Mouse (Mus musculus) left cerebral cortex, postnatal 36 days (tissue): ENCODE data around the gene Cebpb. TPM values are rescaled to one million over a fixed set of nuclear protein-coding genes. Genes with fewer than 3 reads are reported as not detected.
"Not testable (repeated sequence)": the region's sequence is repeated elsewhere in the genome, so short reads cannot be mapped to it uniquely, and the experiment has no call there.

Experiments used
- DNase-seq, 2 experiments: peaks; one replicate each; pipeline ENCODE4 v3.0.0; 2021 to 2022; ENCODE audit warnings: low spot score in 2 of 2, mixed read lengths in 1 of 2
- intact Hi-C: fragments of 180-260 bp; cut with DNase I; formaldehyde crosslinking; loops from one replicate; pipeline ENCODE4 v1.15.1; 2025
- total RNA-seq, 2 experiments: library from RNA; stranded (reverse); gene quantifications; 2 replicates each; pipeline ENCODE4 v1.2.3; 2021

The Cebpb gene
- total RNA-seq, result 10 to 100 TPM; 12.9 to 18.8 TPM

- peak; percentile 87 to 90 for DNase-seq
- intact Hi-C loops, result loop anchor here (5.0 to 10.0 kb wide), 2 partner anchors 329 to 386 kb away; no protein-coding TSS in a partner anchor
Observed at GRCm38 (mm10) chr2:167688498-167689451, at the start of gene Cebpb. TSS of gene Cebpb (plus strand) at chr2:167688915.

- intact Hi-C loops, result loop anchor here (2.0 kb wide), 1 partner anchor 35 kb away; no protein-coding TSS in a partner anchor
- no peak for DNase-seq
Observed at GRCm38 (mm10) chr2:167640279-167640678, 48.4 kb upstream of the Cebpb start.

GRCm38 (mm10) chr2:167641337-167641736, 47.4 kb upstream of the Cebpb start:
- DNase-seq, result no peak
- intact Hi-C loops, result loop anchor here (2.0 kb wide), 1 partner anchor 33 kb away; no protein-coding TSS in a partner anchor

DNA sequence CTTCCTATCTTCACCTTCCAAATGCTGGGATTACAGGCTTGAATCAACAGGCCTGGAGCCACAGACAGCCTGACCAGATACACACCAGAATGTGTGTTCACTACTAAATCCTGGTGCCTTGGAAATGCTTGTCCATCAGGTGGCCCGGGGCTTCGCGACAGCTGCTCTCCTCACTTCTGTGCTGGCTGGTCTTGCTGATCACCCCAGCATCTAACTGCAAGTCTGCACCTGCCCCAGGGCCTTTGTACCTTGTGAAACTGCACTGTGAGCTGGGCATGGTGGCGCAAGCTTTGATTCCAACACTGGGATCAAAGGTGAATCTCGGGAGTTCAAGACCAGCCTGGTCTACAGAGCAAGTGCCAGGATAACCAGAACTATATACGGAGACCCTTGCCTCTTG, 46.6 kb upstream of the Cebpb start:
- no peak for DNase-seq
- intact Hi-C loops, result no loop called here

- intact Hi-C loops, DNase-seq: not testable (repeated sequence)
Observed at GRCm38 (mm10) chr2:167643356-167644052, 45.2 kb upstream of the Cebpb start.

DNA sequence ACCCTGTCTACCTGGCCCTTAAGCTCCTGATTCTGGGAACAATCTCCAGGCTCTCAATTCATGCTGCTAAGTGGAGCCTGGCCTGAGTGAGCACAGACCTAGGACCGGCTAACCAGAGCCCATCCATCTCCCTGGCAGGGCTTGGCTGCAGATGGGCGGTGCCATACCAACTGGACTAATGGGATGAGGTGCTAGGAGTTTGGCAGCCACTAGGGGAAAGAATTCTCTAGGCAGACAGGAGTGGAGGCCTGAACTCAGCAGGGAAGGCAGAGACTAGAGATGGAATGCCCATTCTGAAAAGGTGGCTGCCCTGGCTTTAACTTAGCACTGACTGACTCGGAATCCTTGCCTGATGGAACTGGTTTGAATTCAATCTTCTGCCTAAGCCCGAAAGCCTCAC, 42.3 kb upstream of the Cebpb start:
- no peak for DNase-seq
- intact Hi-C loops, result no loop called here

- no peak for DNase-seq
Observed at GRCm38 (mm10) chr2:167649290-167650032, 39.3 kb upstream of the Cebpb start.

GRCm38 (mm10) chr2:167651622-167652021, 37.1 kb upstream of the Cebpb start:
- intact Hi-C loops, result no loop called here
- no peak for DNase-seq

More at GRCm38 (mm10) chr2:167649290-167650032, 39.3 kb upstream of the Cebpb start:
- intact Hi-C loops, result no loop called here

- DNase-seq, result no peak
- intact Hi-C loops, result no loop called here
Observed at GRCm38 (mm10) chr2:167652694-167653093, 36.0 kb upstream of the Cebpb start.

- intact Hi-C loops, result no loop called here
- DNase-seq, result no peak
Observed at GRCm38 (mm10) chr2:167654911-167655600, 33.7 kb upstream of the Cebpb start.

GRCm38 (mm10) chr2:167656629-167657478, 31.9 kb upstream of the Cebpb start:
- no peak for DNase-seq
- intact Hi-C loops, result no loop called here

DNA sequence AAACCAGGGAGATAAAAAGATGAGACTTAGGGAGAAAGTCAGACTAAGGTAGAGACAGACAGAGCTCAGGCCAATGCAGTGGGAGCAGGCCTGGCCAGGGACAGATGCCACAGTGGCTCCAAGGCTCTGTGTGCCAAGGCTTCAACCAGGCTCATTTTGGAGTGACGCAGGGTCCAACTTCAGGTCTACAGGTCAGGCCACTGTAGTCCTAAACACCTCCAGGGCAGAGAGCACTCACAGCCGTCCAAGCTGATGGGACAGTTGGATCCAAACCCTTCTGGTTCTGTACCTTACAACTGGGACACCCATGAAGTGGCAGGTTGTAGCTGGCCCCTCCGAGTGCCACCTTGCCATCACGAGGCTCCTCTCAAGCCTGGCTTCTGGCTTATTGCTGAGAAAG, 30.7 kb upstream of the Cebpb start:
- intact Hi-C loops, result no loop called here
- DNase-seq, result no peak

DNA sequence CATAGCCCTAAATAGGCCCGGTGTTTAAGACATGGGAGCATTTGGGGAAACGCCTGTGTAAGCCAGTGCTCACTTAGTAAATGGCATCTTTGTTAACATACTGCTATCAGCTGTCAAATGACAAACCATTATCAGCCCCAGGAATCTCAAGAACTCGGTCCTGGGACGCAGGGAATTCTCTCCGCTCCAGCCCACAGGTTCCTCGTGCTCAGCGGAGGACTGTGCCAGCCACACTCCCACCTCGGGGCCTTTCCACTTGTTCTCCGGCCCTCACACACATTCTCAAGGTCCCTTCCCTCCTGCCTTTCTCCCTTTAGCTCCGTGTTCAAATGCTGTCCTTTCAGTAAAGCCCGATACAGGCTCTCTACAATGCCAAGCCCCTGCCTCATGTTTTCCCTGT, 30.0 kb upstream of the Cebpb start:
- DNase-seq, result no peak
- intact Hi-C loops, result no loop called here

GRCm38 (mm10) chr2:167659177-167659846, 29.4 kb upstream of the Cebpb start:
- DNase-seq, result no peak
- intact Hi-C loops, result no loop called here

GRCm38 (mm10) chr2:167659847-167660610, 28.7 kb upstream of the Cebpb start:
- intact Hi-C loops, result no loop called here
- DNase-seq, result no peak

GRCm38 (mm10) chr2:167660611-167660971, 28.1 kb upstream of the Cebpb start:
- intact Hi-C loops, result no loop called here

More at GRCm38 (mm10) chr2:167660611-167660971, 28.1 kb upstream of the Cebpb start:
- no peak for DNase-seq
